Mouse (Mus musculus): ENCODE results near the gene Pcyt2.

The Pcyt2 gene

GRCm38 (mm10) chr11:120571754-120572416, 45.9 kb downstream of the Pcyt2 start:
- DNase-seq (ENCODE audit: extremely low read depth, insufficient read length, low spot score) = no peak

GRCm38 (mm10) chr11:120571122-120571521, 46.6 kb downstream of the Pcyt2 start:
- DNase-seq (ENCODE audit: extremely low read depth, insufficient read length, low spot score) = no peak

- DNase-seq (ENCODE audit: extremely low read depth, insufficient read length, low spot score) = no peak
Observed at GRCm38 (mm10) chr11:120568324-120568723, 49.4 kb downstream of the Pcyt2 start.

- no peak for DNase-seq (ENCODE audit: extremely low read depth, insufficient read length, low spot score)
Observed at GRCm38 (mm10) chr11:120565114-120565513, 52.6 kb downstream of the Pcyt2 start.

- DNase-seq (ENCODE audit: extremely low read depth, insufficient read length, low spot score) = no peak
Observed at GRCm38 (mm10) chr11:120562949-120563348, 54.8 kb downstream of the Pcyt2 start.

- DNase-seq (ENCODE audit: extremely low read depth, insufficient read length, low spot score) = no peak
Observed at GRCm38 (mm10) chr11:120560952-120561728, 56.6 kb downstream of the Pcyt2 start.
